Mouse (Mus musculus): Measurements from ENCODE around the gene Gtf2i. TPM values are rescaled to one million over a fixed set of nuclear protein-coding genes. Genes with fewer than 3 reads are reported as not detected.
"Not testable (repeated sequence)": the region's sequence is repeated elsewhere in the genome, so short reads cannot be mapped to it uniquely, and the experiment has no call there.

The Gtf2i gene
- polyA plus RNA-seq (2015; fragmentation: Nextera tagmentation; extraction: Ambion mirVana): 179 and 182 TPM in 2 replicates

DNA sequence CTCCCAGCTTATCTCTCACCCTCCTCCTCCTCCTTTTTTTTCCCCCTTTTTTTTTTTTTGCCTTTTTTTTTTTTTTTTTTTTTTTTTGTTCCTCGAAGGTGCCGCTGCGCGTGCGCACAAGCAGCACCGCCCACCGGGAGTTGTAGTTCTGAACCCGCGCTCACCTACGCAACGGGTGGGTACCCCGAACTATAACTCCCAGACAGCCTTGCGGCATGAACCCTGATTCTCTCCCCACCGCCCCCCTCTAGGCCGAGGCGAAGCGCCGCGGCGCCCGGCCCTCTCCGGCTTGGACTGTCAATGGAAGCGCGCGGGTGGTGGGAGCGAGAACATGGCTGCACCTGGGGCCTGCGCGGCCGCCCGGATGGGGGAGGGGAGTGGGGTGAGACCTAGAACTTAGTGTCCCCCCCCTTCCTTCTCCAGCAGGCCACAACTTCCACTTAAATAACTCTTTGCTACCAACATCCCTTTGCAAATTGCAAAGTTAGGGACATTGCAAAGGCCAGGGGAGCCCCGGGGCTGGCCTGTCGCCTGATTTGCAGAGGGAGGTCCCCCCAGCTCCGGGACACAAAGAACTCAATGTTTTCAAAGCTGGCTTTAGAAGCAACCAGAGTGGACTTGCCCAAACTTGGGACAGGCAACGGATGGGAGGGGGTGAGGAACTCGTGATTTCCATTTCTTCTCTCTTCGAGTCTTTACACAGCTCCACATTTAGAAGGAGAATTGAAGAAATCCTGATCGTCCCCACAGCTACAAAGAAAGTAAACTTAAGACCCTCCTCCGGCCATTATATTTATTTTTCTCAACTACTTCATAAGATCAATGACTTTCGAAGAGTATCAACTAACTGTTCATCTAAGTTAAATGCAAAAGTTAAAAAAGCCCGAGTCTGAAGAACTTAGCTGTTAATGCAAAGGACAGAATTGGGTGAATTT is at the start of gene Gtf2i:
Gene Gtf2i (minus strand): TSS at position 73 of the 935 bp plus-strand sequence.
- Histone ChIP-seq H3K27me3 (no peaks in the 10 kb centered on the region), H3K36me3 (peaks cover 9% of the 10 kb centered on the region), H3K27ac (replicated peaks) (peak within 1 kb of the TSS; percentile 99), H3K9me3 (no peaks in the 10 kb centered on the region), H3K4me2 (replicated peaks) (peak within 1 kb of the TSS; percentile 89), H3K4me3 (peak within 1 kb of the TSS; percentile 92), H3K9ac (replicated peaks) (peak within 1 kb of the TSS; percentile 97), H3K4me1 (peaks cover 36% of the 10 kb centered on the region)
- 1% methylated on average over 40 of the region's 40 CpGs for WGBS
- peak; percentile 95 for ATAC-seq (replicated peaks)

DNA sequence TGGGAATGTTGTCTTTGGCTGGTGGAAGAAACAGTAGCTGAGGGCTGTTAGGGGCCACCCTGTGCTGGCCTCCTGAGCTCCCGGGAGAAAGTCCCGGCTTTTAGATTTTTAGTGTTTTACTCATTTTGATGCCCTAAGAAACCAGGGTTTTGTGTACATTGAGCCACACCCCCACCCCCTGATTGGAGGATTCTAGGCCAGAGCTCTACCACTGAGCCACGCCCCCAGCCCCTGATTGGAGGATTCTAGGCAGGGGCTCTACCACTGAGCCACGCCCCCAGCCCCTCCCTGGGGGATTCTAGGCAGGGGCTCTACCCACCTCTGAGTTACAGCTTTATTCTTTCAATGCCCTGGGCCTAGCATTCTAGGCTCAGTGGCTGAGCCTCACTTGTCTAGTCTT is 44.5 kb upstream of the Gtf2i start:
- Histone ChIP-seq H3K9ac (replicated peaks) (no peak overlapping the region), H3K4me1 (no peaks in the 10 kb centered on the region), H3K4me2 (replicated peaks) (no peak overlapping the region), H3K9me3 (no peaks in the 10 kb centered on the region), H3K27me3 (no peaks in the 10 kb centered on the region), H3K36me3 (peaks cover 53% of the 10 kb centered on the region), H3K27ac (replicated peaks) (no peak overlapping the region), H3K4me3 (no peak overlapping the region)
- 93% methylated on average over 4 of the region's 4 CpGs for WGBS
- no peak for ATAC-seq (replicated peaks)

DNA sequence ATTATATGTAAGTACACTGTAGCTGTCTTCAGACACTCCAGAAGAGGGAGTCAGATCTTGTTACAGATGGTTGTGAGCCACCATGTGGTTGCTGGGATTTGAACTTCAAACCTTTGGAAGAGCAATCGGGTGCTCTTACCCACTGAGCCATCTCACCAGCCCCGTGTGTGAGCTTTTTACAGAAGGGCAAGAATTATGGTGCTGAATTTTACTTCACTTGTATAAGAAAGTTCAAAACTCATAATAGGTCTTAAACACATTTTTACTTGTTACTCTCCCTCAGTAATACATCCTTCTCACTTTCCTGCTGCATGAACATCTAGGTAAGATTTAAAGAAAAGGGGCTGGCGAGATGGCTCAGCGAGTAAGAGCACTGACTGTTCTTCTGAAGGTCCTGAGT is 40.8 kb upstream of the Gtf2i start:
- H3K9me3 ChIP-seq; H3K27me3 ChIP-seq; H3K9ac ChIP-seq (replicated peaks); ATAC-seq (replicated peaks); H3K27ac ChIP-seq (replicated peaks); H3K4me1 ChIP-seq; H3K4me2 ChIP-seq (replicated peaks); H3K4me3 ChIP-seq: not testable (repeated sequence)
- peaks cover 33% of the 10 kb centered on the region for H3K36me3 ChIP-seq
- 92% methylated on average over 4 of the region's 4 CpGs for WGBS

DNA sequence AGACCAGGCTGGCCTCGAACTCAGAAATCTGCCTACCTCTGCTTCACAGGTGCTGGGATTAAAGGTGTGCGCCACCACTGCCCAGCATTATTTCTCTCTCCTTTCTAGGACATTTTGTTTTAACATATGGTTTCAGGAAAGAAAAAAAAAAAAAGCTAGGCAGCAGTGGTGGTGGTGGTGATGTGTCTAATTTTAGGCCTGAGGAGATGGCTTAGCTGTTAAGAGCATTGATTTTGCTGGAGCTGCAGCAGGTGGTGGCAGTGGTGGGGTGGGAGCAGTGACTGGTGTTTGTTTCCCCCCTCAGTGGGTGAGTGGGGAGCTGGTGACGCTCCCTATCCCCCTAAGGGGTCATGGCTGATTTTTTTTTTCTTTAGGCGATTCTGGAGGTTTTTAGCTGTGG is 38.6 kb upstream of the Gtf2i start:
- no peaks in the 10 kb centered on the region for H3K9me3 ChIP-seq
- H3K9ac ChIP-seq (replicated peaks): no peak overlapping the region
- peaks cover 8% of the 10 kb centered on the region for H3K4me1 ChIP-seq
- 62% methylated on average over 4 of the region's 4 CpGs for WGBS
- no peaks in the 10 kb centered on the region for H3K27me3 ChIP-seq
- ATAC-seq (replicated peaks): no peak
- no peak overlapping the region for H3K4me2 ChIP-seq (replicated peaks)
- peaks cover 10% of the 10 kb centered on the region; the same call in 1 of the 2 replicates for H3K36me3 ChIP-seq
- no peak overlapping the region for H3K27ac ChIP-seq (replicated peaks)
- H3K4me3 ChIP-seq: no peak overlapping the region

DNA sequence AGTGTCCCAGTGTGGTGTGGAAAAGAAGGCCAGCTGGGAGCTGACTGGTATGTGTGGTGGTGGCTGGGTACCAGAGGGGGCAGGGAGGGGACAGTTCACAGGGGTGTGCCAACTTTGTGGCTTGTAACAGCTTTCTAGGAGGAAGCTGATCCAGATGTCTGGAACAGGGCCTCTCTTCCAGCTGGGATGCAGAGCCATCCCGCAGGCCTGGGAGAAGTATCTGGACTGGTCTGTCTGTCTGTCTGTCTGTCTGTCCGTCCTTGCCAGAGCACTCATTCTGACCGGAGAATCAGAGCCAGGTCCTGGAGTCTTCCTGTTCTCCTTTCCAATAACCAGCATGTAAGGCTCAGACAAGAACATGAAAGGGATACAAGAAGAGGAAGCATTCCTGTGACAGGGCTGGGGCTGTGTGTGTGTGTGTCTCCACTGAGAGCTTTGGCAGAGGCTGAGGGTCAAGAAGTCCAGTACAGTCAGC is 38.0 kb upstream of the Gtf2i start:
- ATAC-seq (replicated peaks): no peak
- WGBS: 89% methylated on average over 3 of the region's 3 CpGs

DNA sequence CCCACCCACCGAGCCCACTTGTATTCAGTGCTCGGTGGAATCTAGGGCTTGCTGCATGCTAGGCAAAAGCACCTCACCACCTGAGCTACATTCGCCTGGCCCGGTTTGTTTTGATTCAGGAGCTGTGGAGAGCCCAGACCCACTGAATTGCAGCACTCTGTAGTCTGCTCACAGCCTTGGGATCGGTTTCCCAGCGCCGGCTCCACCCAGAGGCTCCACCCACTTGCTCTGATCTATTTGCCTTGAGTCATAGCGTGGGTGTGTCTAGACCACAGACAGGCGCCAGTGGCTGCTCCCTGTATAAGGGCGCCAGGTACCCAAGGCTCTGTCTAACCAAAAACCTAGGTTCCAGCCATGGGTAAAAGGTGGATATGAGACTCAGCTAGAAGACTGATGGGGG is 36.1 kb upstream of the Gtf2i start:
- no peak overlapping the region for H3K4me3 ChIP-seq

More for the DNA sequence above, 38.0 kb upstream of the Gtf2i start:
- Histone ChIP-seq H3K4me2 (replicated peaks) (no peak overlapping the region), H3K9me3 (no peaks in the 10 kb centered on the region), H3K27me3 (no peaks in the 10 kb centered on the region), H3K9ac (replicated peaks) (no peak overlapping the region), H3K4me1 (peaks cover 8% of the 10 kb centered on the region), H3K27ac (replicated peaks) (no peak overlapping the region), H3K36me3 (peaks cover 6% of the 10 kb centered on the region; the same call in 1 of the 2 replicates), H3K4me3 (no peak overlapping the region)

DNA sequence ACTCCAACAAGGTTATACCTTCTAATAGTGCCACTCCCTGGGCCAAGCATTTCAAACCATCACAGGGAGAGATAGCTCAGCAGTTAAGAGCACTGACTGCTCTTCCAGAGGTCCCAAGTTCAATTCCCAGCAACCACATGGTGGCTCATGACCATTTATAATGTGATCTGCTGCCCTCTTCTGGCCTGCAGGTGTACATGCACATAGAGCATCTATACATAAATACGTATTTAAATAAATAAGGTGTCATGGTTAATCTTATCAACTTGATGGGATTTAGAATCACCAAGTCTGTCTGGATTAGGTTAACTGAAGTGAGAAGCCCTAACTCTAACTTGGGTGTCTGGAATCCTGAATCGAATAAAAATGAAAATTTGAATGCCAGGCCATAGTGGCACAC is 32.5 kb upstream of the Gtf2i start:
- Histone ChIP-seq H3K4me1 (peaks cover 8% of the 10 kb centered on the region), H3K9ac (replicated peaks) (no peak overlapping the region), H3K4me2 (replicated peaks) (no peak overlapping the region), H3K4me3 (no peak overlapping the region), H3K27me3 (no peaks in the 10 kb centered on the region), H3K9me3 (no peaks in the 10 kb centered on the region), H3K27ac (replicated peaks) (no peak overlapping the region), H3K36me3 (no peaks in the 10 kb centered on the region)
- 73% methylated on average over 2 of the region's 2 CpGs for WGBS
- no peak for ATAC-seq (replicated peaks)

More for the DNA sequence above, 36.1 kb upstream of the Gtf2i start:
- peak overlapping the region; percentile 11 for H3K4me2 ChIP-seq (replicated peaks)
- H3K9ac ChIP-seq (replicated peaks): no peak overlapping the region
- no peaks in the 10 kb centered on the region for H3K36me3 ChIP-seq
- ATAC-seq (replicated peaks): peak; percentile 83
- 16% methylated on average over 10 of the region's 10 CpGs for WGBS
- no peaks in the 10 kb centered on the region for H3K9me3 ChIP-seq
- peaks cover 8% of the 10 kb centered on the region for H3K4me1 ChIP-seq
- H3K27me3 ChIP-seq: no peaks in the 10 kb centered on the region
- H3K27ac ChIP-seq (replicated peaks): no peak overlapping the region

DNA sequence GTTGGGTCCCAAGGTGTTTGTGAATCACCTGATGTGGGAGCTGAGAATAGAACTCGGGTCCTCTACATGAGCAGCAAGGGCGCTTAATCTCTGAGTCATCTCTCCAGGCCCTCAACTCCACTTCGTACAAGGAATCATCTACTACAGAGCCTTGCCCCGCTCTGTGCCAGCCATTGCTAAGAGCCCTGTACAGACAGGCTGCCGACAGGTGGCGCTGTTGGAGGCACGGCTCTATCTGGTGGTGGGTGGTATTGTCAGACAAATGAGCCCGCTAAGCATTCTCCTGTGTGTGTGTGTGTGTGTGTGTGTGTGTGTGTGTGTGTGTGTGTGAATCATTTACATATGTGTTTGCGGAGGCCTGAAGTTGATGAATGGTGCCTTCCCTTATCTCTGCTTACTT is 30.9 kb upstream of the Gtf2i start:
- H3K27me3 ChIP-seq: no peaks in the 10 kb centered on the region
- no peak overlapping the region for H3K4me3 ChIP-seq
- no peak for ATAC-seq (replicated peaks)
- H3K36me3 ChIP-seq: no peaks in the 10 kb centered on the region
- no peak overlapping the region for H3K9ac ChIP-seq (replicated peaks)
- H3K4me2 ChIP-seq (replicated peaks): no peak overlapping the region
- no peak overlapping the region for H3K27ac ChIP-seq (replicated peaks)
- 70% methylated on average over 9 of the region's 9 CpGs for WGBS
- H3K9me3 ChIP-seq: no peaks in the 10 kb centered on the region
- peaks cover 4% of the 10 kb centered on the region for H3K4me1 ChIP-seq

DNA sequence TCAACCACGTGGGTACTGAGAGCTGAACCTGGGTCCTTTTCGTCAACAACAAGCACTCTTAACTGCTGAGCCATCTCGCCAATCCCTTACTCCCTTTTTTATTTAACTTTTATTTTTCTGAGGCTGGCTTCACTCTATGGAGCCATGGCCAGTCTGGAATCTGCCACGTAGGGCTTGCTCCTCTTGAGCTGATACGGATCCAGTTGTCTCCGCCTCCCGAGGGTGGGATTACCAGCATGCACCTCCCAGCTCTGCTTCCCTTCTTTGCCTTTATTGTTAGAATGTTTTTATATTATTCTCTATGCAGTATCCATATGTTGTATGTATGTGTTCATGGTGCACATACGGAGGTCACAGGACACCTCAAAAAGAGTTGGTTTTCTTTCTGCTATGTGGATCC is 29.5 kb upstream of the Gtf2i start:
- no peaks in the 10 kb centered on the region for H3K4me1 ChIP-seq
- no peak overlapping the region for H3K27ac ChIP-seq (replicated peaks)
- no peaks in the 10 kb centered on the region for H3K27me3 ChIP-seq
- no peak overlapping the region for H3K4me2 ChIP-seq (replicated peaks)
- H3K4me3 ChIP-seq: no peak overlapping the region
- H3K36me3 ChIP-seq: no peaks in the 10 kb centered on the region
- no peak overlapping the region for H3K9ac ChIP-seq (replicated peaks)
- 82% methylated on average over 8 of the region's 8 CpGs for WGBS
- no peak for ATAC-seq (replicated peaks)
- H3K9me3 ChIP-seq: no peaks in the 10 kb centered on the region

DNA sequence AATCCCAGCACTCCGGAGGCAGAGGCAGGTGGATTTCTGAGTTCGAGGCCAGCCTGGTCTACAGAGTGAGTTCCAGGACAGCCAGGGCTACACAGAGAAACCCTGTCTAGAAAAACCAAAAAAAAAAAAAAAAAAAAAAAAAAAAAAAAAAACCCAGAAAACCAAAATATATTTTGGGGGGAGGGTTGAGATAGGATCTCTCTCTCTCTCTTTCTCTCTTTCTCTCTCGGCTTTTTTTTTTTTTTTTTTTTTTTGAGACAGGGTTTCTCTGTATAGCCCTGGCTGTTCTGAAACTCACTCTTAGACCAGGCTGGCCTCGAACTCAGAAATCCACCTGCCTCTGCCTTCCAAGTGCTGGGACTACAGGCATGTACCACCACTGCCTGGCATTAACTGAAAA is 29.0 kb upstream of the Gtf2i start:
- not testable (repeated sequence) for H3K9ac ChIP-seq (replicated peaks); H3K4me2 ChIP-seq (replicated peaks); H3K27ac ChIP-seq (replicated peaks); H3K9me3 ChIP-seq; H3K4me3 ChIP-seq; H3K4me1 ChIP-seq; ATAC-seq (replicated peaks); H3K36me3 ChIP-seq; H3K27me3 ChIP-seq
- 91% methylated on average over 3 of the region's 4 CpGs for WGBS

DNA sequence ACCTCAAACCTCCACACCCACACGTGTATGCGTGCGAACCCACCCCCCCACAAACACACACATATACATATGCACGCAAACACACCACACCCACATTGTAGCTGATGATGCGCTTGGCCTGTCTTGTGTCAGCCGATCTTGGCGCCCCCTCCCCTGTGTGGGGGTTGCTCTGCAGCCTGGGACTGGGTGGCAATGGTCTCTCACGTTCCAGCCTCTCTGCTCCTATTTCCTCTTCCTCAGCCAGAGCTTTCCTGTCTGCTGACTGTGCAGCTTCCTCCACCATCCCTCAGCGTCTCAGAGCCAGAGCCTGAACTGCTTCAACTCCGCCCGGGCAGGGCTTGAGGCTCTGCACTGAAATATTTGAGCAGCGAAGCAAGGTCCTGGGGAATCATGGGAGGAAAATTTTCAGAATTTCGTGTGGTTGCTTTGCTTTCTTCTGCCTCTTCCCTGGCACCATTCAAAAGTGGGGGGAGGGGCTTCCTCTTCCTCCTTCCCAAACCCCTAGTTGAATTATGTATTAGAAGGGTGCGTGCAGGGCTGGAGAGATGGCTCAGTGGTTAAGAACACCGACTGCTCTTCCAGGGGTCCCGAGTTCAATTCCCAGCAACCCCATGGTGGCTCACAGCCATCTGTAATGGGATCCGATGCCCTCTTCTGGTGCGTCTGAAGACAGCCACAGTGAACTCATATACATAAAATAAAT is 28.1 kb upstream of the Gtf2i start:
- Histone ChIP-seq H3K9me3 (no peaks in the 10 kb centered on the region), H3K4me2 (replicated peaks) (no peak overlapping the region), H3K27me3 (no peaks in the 10 kb centered on the region), H3K27ac (replicated peaks) (no peak overlapping the region), H3K4me3 (no peak overlapping the region), H3K4me1 (no peaks in the 10 kb centered on the region), H3K36me3 (no peaks in the 10 kb centered on the region), H3K9ac (replicated peaks) (no peak overlapping the region)
- 84% methylated on average over 18 of the region's 18 CpGs for WGBS
- no peak for ATAC-seq (replicated peaks)

DNA sequence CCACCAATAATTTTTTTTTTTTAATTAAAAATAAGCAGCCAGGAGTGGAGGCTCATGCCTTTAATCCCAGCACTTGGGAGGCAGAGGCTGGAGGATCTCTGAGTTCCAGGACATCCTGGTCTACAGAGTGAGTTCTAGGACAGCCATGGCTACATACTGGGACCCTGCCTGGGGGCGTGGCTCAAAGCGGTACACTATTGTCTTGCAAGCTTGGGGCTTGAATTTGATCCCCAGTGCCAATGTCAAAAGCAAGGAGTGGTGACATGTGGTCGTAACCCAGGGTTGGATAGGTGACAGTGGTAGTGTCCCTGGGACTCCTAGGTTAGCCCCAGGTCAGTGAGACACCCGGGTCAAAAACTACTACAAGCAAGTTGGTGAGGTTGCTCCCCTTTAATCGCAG is 27.2 kb upstream of the Gtf2i start:
- Histone ChIP-seq H3K4me3 (no peak overlapping the region), H3K9me3 (no peaks in the 10 kb centered on the region), H3K36me3 (no peaks in the 10 kb centered on the region), H3K4me2 (replicated peaks) (no peak overlapping the region), H3K27ac (replicated peaks) (no peak overlapping the region), H3K27me3 (no peaks in the 10 kb centered on the region), H3K4me1 (no peaks in the 10 kb centered on the region), H3K9ac (replicated peaks) (no peak overlapping the region)
- no peak for ATAC-seq (replicated peaks)
- WGBS: 92% methylated on average over 5 of the region's 5 CpGs
